Mouse (Mus musculus) Patski (cell line): Measurements from ENCODE around the gene Kcna10. TPM values are rescaled to one million over a fixed set of nuclear protein-coding genes. Genes with fewer than 3 reads are reported as not detected.

Experiments used
- ATAC-seq: fragments of 100-300 bp; one replicate; pipeline ENCODE4 v1.8.0; 2021
- CTCF ChIA-PET: fragments of 350-600 bp; sonication (Branson Sonifier 250); formaldehyde crosslinking; loops from one replicate; lab custom pipeline; 2022; ENCODE audit warnings: inconsistent platforms; lab: Charles Lee
- POLR2A ChIA-PET: fragments of 350-600 bp; sonication (Branson Sonifier 250); formaldehyde crosslinking; loops from one replicate; lab custom pipeline; 2022; ENCODE audit warnings: antibody characterized with exemption, inconsistent platforms; lab: Charles Lee
- DNase-seq: peaks from one replicate; pipeline ENCODE4 v3.0.0-alpha.2; 2011; ENCODE audit warnings: low read depth, low spot score
- H3K27me3 ChIP-seq: fragments of 371-371 bp; one replicate; pipeline ENCODE4 v1.5.1; 2021
- CTCF ChIP-seq: fragments of 100-300 bp; IDR thresholded peaks from one replicate; pipeline ENCODE4 v1.5.1; 2021
- in situ Hi-C: fragments of 300-500 bp; cut with MboI; formaldehyde crosslinking; loops from 3 replicates; pipeline ENCODE4 v1.11.1; 2018; ENCODE audit warnings: low pct_unique_long_range_greater_than_20kb, mixed read lengths
- polyA plus RNA-seq: library from polyadenylated mRNA; unstranded; gene quantifications from one replicate; pipeline ENCODE4 v1.2.3, GENCODE M21; 2021

Kcna10 gene
- polyA plus RNA-seq, 1 experiment from 2014 or later = not detected

DNA sequence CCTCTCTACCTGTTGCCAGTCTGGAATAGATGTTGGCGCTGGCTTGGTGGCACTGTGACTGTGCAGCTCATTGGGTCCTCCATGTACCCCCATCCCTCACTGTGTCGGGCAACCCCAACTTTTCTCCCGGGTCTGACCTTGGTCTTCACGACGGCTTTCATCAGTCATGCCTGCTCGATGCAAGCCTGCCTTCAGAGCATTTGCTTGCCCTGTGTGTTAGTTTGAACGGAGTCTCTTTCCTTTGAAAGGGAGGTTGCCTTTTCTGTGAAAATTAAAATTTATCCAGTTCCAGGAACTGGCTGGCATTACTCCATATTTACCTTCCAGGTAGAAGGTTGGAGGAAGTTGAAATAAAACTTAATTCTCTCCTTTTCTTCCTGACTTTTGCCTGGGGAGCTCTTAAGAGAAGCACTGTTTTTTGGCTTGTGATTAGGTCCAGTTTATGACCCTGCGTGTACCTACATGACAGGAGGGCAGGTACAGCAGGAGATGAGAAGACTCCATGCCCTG, 55.7 kb downstream of the Kcna10 start:
- ATAC-seq = no peak
- in situ Hi-C loops = loop anchor here (10.0 kb wide), 1 partner anchor 336 kb away; no protein-coding TSS in a partner anchor
- peaks cover 21% of the 10 kb centered on the region for H3K27me3 ChIP-seq
- no peak for TF ChIP-seq CTCF
- DNase-seq = no peak
- ChIA-PET CTCF (interaction anchor here (1.2 to 1.5 kb wide), 3 partner anchors 9 to 39 kb away, joined by 3 read pairs; partner anchors contain the start of gene Lamtor5), POLR2A (no interaction called here)

DNA sequence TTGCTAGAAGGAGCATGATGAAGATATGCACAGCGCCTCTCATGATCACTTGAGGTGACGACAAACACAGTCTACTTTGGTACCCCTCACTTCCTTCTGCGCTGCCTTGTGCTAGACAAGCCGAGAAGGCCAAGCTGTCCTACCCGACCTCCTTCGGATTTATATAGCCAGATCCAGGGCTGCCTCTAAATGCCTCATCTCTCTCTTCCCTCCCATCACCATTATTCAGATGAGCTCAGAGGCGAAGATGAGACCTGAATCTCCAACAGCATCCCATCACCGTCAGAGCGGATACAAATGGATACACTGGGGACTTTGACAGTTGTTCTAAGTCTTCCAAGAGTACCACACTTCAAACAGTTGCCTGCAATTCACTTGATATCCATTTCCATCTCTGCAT, 56.8 kb downstream of the Kcna10 start, which contains the start of gene Prok1:
Prok1 (minus strand) TSS at position 101 of the 400 bp plus-strand sequence.
- in situ Hi-C loops = loop anchor here (10.0 kb wide), 1 partner anchor 335 kb away; no protein-coding TSS in a partner anchor
- POLR2A ChIA-PET = no interaction called here
- DNase-seq (no peak), ATAC-seq (no peak)
- CTCF ChIA-PET = no interaction called here
- TF ChIP-seq CTCF = no peak
- H3K27me3 ChIP-seq = peaks cover 32% of the 10 kb centered on the region

- no peak for TF ChIP-seq CTCF
- ChIA-PET CTCF (interaction anchor here (1.0 to 2.0 kb wide), 2 partner anchors 16 to 20 kb away, joined by 3 to 5 read pairs; no protein-coding TSS in a partner anchor), POLR2A (no interaction called here)
- H3K27me3 ChIP-seq = peaks cover 37% of the 10 kb centered on the region
- ATAC-seq (no peak), DNase-seq (no peak)
- in situ Hi-C loops = no loop called here
Measured at GRCm38 (mm10) chr3:107241389-107242094, 58.7 kb downstream of the Kcna10 start.

Other genes with a start within 250 kb of the Kcna10 start
- gene Kcna3, start 146.9 kb upstream of the Kcna10 start, polyA plus RNA-seq = not detected
- gene Kcna2, start 81.9 kb upstream of the Kcna10 start, polyA plus RNA-seq = 0.01 TPM
- not detected for gene Cym, start 38.7 kb downstream of the Kcna10 start, polyA plus RNA-seq
- not detected for gene A630076J17Rik, start 47.6 kb downstream of the Kcna10 start, polyA plus RNA-seq
- gene Prok1, start 56.7 kb downstream of the Kcna10 start, polyA plus RNA-seq = not detected
- 137 TPM for gene Lamtor5, start 95.8 kb downstream of the Kcna10 start, polyA plus RNA-seq
- gene Slc16a4, start 108.2 kb downstream of the Kcna10 start, polyA plus RNA-seq = 2.6 TPM
- 11.1 TPM for gene Rbm15, start 150.6 kb downstream of the Kcna10 start, polyA plus RNA-seq